Mouse (Mus musculus) neutrophil, adult 5-6 weeks (primary cell): ENCODE data around the gene Gm20517. TPM values are rescaled to one million over a fixed set of nuclear protein-coding genes. Genes with fewer than 3 reads are reported as not detected.

ENCODE experiments used
- ATAC-seq: fragments of 151-379, 151-347 bp; 2 replicates; pipeline ENCODE4 v1.8.0; 2017; ENCODE audit warnings: mild to moderate bottlenecking, moderate TSS enrichment; ENCODE audit not compliant: insufficient number of reproducible peaks, poor library complexity, low FRiP score, severe bottlenecking; ENCODE audit errors: extremely low read depth
- total RNA-seq: library from RNA; stranded (forward); fragments of 200-1000 nt; gene quantifications from 2 replicates; pipeline ENCODE4 v1.2.3, GENCODE M21; 2017

The Gm20517 gene
- total RNA-seq, 1 experiment from 2014 or later, result 3.3 TPM

DNA sequence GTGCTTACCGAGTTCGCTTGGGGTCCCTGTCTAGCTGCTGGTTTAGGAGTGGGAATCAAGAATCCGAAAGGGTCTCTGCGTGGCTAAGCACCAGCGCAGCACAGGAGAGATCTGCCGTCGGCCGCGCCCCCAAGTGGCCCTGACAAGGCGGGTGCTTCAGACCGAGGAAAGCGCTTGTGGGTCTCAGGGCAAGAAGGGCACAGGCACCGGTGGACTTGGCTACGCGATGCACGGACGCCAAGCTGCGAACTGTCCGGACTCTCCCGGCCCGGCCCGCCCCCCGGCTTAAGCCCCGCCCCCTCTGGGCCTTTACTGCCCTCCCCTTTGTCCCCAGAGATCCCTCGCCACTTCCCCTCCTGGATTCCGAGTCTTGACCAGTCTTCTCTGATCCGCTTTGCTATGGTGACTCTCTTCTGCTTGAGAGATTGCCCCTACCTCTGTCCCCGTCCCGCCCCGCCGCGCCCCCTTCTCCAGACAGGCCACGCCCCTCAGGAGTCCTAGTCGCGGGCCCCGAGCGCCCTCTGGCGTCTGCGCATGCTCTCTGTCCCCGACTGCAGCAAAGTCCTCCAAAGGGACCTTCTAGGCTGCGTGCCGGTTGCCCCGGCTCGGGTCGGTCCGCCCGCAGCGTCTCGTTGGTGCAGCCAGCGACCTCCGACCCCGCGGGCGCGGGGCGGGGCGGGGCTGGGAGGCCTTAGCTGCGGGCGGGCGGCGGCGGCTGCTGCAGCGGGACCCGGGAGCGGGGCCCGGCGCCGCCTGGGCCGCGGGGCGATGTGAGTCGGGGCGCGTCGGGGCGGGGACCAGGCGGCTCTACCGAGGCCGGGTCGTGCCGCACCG is 83.3 kb downstream of the Gm20517 start, which contains the start of gene Prickle4:
Prickle4 (minus strand) TSS at position 234 of the 834 bp plus-strand sequence.
- ATAC-seq, result peak; percentile 87

DNA sequence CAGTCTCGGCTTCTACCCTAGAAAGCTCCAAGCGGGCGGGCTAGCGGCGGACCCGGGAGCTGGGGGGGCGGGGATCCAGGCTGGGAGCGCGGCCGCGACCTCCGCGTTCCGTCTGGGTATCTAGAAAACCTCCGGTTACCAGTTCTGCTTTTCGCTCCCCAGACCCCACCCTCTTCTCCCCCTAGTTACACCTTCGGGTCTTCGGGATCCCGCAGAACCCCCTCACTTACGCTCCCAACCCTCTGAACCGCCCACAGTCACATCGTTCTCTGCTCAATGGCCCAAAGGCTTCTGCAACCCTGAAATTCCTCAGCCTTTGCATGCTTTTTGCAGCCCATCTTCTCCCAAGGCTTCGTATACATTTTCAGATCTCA is 83.9 kb downstream of the Gm20517 start:
- no peak for ATAC-seq

DNA sequence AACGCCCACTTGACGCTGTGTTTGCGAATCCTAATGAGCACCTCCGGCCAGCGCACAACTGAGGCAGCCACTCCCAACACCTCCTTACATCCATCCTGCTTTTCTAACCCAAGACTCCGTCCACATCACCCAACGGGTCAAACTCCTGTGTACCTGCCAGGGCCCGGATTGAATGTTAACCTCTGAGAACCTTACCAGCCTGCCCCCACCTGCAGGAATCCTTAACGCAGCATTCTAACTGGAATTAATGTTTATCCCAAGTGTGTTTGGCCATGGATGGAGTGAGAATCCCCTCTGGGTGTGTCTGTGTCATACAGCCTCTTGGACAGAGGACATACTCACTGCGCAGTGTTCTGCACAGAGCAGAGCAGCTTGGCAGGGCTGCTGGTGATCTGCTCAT is 86.8 kb downstream of the Gm20517 start:
- no peak for ATAC-seq

DNA sequence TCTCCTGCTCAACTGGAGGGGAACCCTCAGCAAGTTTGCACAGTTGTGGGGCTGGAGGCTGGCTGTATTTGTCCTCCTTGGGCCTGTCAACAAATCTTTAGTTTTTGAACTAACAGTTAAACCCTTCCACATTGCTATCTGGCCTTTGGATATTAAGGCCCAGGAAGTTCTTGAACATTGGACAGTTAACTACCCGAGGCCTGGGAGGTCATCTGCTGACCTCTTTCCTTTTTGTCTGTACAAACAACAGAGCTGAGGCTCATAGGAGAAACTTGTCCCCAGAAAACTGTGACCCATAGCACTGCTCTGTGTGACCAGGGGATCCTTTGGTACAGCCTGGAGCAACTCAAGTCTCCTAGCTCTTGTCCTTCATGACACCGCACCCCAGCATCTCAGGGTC is 87.7 kb downstream of the Gm20517 start:
- no peak for ATAC-seq

DNA sequence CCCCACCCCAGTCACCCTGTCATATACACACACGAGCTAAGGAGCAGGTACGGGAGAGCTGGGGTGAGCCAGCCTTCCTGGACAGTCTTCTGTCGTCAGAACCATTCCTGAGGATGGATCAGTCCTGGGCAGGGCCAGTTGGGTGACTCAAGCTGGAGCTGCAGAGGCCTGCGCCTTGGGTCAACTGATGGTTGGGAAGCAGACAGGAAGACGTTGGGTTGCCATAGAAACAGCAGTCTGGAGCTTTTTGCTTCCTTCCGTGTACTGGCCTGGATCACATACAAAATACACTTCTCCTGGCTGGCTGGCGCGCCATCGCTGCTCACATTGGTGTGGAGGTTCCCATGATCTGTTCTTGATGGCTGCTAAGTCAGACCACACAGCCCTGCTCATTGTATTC is 90.4 kb downstream of the Gm20517 start:
- no peak for ATAC-seq

DNA sequence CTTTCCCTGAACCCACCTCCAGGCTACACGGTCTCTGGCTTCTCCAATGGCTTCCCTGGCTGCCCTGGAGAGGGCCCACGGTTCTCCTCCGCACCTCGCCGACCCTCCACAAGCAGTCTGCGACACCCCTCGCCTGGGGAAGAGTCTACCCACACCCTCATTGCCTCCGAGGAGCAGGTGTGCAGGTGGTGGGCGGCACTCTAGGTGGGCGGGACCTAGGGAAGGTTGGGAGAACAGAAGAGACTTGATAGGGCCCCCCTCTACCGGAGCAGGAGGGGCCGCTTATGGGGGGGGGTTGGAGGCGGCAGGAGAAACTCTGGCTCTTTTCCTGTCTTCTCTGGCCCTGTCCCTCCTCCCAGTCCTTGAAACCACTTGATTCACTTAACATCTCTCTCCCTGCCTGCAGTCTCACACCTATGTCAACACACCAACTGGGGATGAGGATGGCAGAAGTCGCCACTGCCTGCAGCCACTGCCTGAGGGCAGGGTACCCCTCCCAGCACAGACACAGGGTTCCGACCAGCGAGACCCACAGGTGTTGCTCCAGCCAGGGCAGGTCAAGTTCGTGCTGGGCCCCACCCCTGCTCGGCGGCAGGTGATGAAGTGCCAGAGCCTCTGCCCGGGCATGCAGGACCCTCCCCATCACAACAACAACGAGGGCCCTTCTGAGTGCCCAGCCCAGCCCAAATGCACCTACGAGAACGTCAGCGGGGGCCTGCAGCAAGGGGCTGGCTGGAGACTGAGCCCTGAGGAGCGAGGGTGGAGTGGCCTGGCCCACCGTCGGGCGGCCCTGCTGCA is 91.4 kb downstream of the Gm20517 start:
- ATAC-seq, result no peak

DNA sequence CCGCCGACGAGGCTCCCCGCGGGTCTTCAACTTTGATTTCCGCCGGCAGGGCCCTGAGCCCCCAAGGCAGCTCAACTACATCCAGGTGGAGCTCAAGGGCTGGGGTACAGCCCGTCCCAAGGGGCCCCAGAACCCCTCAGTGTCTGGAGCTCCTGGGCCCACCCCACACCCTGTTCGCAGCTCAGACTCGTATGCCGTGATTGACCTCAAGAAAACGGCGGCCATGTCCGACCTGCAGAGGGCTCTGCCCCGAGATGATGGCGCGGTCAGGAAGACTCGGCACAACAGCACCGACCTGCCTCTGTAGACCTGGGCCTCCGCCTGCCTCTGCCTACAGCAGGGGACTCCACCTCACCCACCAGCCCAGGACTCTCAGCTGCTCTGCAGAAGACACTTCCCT is 92.2 kb downstream of the Gm20517 start:
- ATAC-seq, result no peak

DNA sequence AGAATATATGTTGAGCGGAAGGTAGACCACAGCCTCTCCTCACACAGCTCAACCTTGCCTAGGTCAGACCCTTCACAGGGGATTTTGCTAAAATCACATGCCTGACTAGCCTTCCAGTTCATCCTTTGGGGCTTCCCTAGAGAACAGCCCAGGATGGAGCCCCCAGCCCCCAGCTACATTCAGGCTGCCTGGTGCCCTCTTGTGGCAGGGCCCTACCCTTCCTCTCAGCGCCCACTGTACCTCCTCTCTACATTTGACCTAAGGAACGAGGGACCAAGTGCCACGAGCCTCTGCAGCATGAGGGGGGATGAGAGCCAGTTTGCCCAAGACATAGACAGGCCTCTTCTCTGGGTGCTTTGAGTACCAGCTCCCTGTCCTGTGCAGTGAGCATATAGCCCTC is 93.3 kb downstream of the Gm20517 start:
- ATAC-seq, result no peak

DNA sequence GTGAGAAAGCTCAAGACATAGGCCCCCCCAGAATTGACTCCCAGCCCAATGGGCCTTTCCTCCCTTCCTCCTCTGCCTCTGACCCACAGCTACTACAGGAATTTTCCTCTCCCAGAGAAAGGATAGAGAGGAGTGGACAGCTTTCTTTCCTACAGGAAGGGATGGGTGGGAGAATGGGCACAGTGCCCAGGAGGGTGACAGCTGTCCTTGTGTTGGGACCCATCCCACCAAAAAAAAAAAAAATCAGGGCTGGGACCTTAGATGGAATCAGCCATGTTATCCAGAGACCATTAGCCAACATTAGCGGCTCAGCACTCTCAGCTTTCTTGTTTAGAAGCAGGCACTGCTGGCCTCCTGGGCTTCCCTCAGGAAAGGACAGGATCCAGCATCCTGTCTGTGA is 94.8 kb downstream of the Gm20517 start:
- no peak for ATAC-seq

DNA sequence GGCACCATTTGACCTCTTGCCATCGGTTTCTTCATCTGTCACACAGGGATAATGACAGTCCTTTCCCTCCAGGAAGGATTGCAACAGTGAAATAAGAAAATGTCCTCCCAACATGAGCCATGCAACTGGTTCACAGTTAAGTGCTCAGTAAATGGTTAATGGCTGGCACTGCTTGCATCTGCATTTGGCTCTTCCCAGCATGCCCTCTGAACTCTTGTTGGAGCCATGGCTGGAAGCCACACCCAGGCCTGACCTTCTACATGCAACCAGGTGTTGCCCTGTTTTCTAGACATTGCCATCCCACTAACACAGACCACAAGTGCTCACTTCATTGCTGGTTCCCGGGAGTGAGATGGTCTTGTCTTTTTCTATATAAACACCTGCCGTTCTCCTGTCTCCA is 96.6 kb downstream of the Gm20517 start:
- no peak for ATAC-seq

DNA sequence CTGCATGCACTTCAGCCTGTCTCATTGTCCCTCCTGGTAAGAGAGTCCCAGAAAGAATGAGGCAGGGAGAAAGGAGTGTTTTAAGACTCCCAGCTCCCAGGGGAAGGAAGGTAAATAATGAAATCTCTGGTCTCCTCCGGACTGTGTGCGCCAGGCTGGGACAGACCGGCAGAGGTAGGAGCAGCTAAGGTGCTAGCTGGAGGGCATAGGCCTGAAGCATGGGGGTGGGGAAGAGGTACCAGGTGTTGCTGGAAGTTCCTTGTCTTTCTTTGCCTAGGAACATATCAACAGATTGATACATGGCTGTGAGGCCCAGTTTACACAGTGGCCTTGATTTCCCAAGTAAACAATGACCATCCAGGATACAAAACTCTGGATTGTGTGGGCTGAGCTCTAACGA is 97.6 kb downstream of the Gm20517 start:
- no peak for ATAC-seq

DNA sequence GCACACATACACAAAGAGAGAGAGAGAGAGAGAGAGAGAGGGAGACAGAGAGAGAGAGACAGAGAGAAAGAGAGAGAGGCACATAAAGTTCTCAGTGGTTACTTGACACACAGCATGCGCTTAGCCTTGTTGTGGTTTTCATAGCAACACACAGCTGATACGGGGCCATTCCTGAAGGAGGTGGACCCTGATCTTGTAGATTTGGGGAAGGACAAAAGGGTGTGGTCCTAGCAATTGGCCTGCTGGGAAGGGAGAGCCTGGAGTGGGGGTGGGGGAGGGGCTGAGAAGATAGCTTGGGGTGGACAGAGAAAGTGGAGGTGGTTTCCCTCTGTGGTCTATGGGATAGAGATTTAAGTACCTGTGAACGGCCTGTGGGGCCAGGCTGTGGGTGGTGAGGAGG is 98.6 kb downstream of the Gm20517 start:
- ATAC-seq, result no peak

DNA sequence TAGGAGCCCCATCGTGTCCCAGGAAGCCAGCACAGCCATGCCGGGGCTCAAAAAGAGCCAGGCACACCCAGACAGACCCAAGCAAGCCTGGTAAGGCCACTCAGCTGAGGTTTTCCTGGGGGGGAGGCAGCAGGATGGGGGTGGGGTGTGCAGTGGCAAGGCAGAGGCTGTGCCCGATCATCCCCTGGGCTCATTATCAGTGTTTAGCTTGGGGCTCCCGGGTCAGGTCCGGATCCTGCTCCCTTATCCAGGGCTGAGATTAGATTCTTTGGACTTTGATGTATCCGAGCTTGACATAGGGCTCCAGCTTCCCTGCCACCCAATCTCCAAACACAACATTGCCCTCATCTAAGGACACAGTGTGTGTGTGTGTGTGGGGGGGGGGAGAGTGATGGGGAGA is 100.5 kb downstream of the Gm20517 start:
- no peak for ATAC-seq

DNA sequence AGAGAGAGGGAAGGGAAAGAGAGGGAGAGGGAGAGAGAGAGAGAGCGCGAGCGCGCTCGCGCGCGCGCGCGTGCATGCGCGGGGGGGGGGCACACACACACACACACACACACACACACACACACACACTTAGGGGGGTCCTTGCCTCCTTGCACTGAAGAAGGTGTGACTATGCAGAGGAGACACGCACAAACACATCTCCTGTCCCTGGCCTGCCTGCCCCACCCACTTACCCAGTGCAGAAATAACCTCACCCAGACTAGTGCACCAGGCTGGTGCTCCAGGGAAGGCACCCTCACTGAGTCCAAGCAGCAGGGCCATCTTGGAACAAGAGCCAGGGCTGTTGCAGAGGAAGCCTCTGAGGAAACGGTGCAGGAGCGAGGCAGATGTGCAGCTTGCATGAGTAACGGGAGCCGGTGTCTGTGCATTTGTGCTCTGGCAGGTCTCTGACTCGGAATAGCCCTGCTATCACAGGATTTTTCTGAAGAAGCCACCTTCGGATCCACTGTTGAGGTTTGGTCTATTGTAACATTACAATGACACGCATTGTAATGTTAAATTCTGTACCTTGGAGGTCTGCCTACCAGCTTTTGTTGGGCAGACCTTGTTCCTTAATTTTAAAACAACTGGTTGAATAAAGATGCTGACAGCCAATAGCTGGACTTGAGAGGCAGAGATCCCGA is 101.6 kb downstream of the Gm20517 start:
- ATAC-seq, result no peak

DNA sequence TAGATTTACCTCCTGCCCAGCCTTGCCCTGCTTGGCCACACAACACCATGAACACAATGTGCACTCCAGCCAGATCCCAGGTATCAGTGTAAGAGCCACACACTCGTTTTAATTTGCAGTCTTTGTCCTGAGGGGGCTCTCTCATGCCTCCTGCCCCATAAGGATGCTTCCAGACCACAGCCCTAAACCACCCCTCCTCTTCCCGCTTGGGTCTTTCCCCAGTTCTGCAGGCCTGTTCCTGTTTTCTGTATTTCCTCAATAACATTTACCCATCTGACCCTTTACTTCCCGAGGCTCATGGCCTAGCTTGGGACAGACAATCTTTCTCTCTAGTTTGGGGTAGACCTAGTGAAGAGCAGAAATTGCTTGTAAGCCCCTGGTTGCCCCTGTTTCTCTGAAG is 103.6 kb downstream of the Gm20517 start:
- no peak for ATAC-seq

DNA sequence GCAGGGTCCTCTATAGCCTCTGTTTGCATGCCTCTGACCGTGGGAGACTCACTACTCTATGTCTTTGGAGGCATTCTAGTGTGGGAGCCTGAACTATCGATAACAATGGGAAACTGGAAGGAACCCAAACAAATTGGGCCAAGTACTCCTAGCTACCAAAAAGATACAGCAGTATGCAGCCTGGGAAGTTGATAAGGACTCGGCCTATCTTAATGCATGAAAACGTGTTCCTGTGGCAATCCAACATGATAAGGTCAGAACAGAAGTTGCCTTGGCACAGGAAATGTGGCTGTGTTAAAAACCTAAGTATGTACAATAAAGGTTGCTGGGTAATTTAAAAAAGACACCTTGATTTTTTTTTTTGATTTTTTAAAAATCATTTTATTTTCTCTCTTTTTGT is 109.8 kb downstream of the Gm20517 start:
- ATAC-seq, result no peak

DNA sequence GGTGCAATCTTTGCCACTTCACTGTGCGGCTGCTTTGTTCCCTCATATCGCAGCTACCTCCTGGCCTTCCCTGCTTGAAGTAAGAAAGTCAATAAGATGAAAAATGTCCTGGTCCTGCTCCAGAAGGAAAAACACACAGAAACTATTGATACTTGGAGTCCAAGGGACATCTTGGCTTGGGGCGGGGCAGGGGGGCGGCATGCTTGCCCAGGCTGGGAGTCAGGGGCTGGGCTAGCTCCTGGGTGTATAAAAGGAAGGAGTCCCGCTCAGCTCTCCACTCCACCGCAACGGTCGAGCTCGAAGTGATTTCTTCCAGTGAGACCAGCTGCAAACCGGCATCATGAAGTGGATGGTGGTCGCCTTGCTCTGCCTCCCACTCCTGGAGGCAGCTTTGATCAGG is 115.2 kb downstream of the Gm20517 start, which contains the start of gene Pgc:
Pgc (plus strand) TSS at position 277 of the 400 bp plus-strand sequence.
- ATAC-seq, result no peak

DNA sequence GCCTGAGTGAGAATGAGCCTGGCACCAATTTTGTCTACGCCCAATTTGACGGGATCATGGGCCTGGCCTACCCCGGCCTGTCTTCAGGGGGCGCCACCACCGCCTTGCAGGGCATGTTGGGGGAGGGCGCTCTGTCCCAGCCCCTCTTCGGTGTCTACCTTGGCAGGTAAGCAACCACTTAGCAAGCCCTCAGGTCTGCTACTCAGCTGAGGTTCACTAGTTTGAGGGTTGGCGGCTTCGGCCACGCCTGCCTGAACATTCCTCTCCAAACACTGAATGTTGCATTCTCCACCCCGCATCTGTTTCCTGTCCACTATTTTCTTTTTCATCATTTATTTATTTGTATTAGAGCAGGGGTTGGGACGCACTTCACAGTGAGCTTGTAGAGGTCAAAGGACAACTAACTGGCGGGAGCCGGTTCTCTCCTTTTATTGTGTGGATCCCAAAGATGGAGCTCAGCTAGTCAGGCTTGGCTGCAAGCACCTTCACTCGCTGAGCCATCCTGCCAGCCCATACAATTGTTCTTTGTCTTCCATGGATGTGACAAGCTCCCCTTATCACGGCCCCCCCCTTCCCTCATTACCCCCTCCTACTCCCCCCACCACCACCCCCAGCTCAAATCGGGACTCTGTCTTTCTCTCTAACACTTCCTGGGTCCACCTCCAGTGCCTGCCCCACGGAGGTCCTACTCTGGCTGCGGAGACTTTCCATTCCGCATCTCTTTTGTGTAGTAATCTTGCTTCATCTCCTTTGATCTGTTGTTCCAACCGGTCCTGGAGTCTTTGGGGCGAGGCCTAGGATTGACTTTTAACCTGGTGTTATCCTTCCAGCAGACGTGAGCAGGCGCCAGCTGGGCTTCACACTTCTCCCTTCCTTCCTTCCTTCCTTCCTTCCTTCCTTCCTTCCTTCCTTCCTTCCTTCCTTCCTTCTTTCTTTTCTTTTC is 119.5 kb downstream of the Gm20517 start:
- ATAC-seq, result no peak
